Mouse (Mus musculus): ENCODE measurements around the gene Stradb. TPM values are rescaled to one million over a fixed set of nuclear protein-coding genes. Genes with fewer than 3 reads are reported as not detected.

Stradb gene
- polyA plus RNA-seq, 1 experiment from 2014 or later = 17.4 TPM

DNA sequence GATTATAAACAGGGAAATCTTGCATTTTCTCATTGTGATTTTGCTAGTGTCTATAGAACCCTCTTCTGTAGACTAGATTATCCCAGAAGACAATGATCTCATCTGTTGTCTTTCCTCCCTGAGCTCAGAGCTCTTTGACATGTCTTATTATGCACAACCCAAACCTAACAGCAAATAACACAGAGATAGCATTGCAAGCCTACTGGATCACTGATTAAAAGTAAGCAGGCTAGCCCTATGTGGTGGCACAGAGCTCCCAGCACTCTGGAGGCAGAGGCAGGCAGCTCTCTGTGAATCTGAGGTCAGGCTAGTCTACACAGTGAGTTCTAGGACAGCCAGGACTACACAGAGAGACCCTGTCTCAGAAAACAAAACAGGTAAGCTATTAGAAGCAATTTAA lies 10.5 kb upstream of the Stradb start:
- Histone ChIP-seq H3K27me3 (ENCODE audit: control insufficient read depth, insufficient read depth, low read length) (no peaks in the 10 kb centered on the region), H3K27ac (replicated peaks) (no peak overlapping the region), H3K9me3 (ENCODE audit: control insufficient read depth, low read length) (no peaks in the 10 kb centered on the region), H3K9ac (ENCODE audit: low read length) (no peak overlapping the region), H3K4me3 (ENCODE audit: low read depth, low read length) (no peak overlapping the region), H3K4me2 (replicated peaks; ENCODE audit: low read depth) (no peak overlapping the region), H3K4me1 (replicated peaks; ENCODE audit: control insufficient read depth, insufficient read depth) (no peaks in the 10 kb centered on the region), H3K36me3 (ENCODE audit: control insufficient read depth, insufficient read depth, low read length) (no peaks in the 10 kb centered on the region)
- TF ChIP-seq EP300 (optimal IDR thresholded peaks at IDR 0.05) (no peak), CTCF (IDR thresholded peaks at IDR 0.05; ENCODE audit: low read depth) (no peak)
- DNase-seq (ENCODE audit: low spot score) (no peak), ATAC-seq (ENCODE audit: low FRiP score, low TSS enrichment) (no peak)

DNA sequence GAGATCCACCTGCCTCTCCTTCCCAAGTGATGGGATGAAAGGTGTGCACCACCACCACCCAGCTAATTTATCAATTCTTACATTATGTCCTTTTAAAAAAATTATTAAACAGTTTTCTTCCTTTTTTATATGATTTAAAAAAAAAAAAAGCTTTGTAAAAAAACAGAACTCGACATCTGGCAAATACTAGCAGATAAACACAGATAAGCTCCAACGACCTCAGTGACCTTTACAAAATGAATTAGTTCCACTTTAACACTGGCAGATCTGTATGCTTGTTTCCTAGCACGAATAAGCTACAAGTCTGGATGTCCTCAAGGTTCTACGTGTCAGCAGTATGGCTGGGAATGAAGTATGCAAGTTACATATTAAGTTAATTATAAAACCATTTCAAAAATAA lies 5.8 kb upstream of the Stradb start:
- Histone ChIP-seq H3K4me3 (ENCODE audit: low read depth, low read length) (no peak overlapping the region), H3K9me3 (ENCODE audit: control insufficient read depth, low read length) (no peaks in the 10 kb centered on the region), H3K27ac (replicated peaks) (no peak overlapping the region), H3K4me1 (replicated peaks; ENCODE audit: control insufficient read depth, insufficient read depth) (no peaks in the 10 kb centered on the region), H3K4me2 (replicated peaks; ENCODE audit: low read depth) (no peak overlapping the region), H3K36me3 (ENCODE audit: control insufficient read depth, insufficient read depth, low read length) (no peaks in the 10 kb centered on the region), H3K27me3 (ENCODE audit: control insufficient read depth, insufficient read depth, low read length) (no peaks in the 10 kb centered on the region), H3K9ac (ENCODE audit: low read length) (no peak overlapping the region)
- ATAC-seq (ENCODE audit: low FRiP score, low TSS enrichment) (no peak), DNase-seq (ENCODE audit: low spot score) (no peak)
- WGBS = 30% methylated on average over 4 of the region's 4 CpGs
- TF ChIP-seq EP300 (optimal IDR thresholded peaks at IDR 0.05) (no peak), CTCF (IDR thresholded peaks at IDR 0.05; ENCODE audit: low read depth) (no peak)

GRCm38 (mm10) chr1:58970054-58970453 lies 3.3 kb upstream of the Stradb start:
- Histone ChIP-seq H3K36me3 (ENCODE audit: control insufficient read depth, insufficient read depth, low read length) (no peaks in the 10 kb centered on the region), H3K9me3 (ENCODE audit: control insufficient read depth, low read length) (no peaks in the 10 kb centered on the region), H3K4me2 (replicated peaks; ENCODE audit: low read depth) (no peak overlapping the region), H3K27ac (replicated peaks) (no peak overlapping the region), H3K27me3 (ENCODE audit: control insufficient read depth, insufficient read depth, low read length) (no peaks in the 10 kb centered on the region), H3K9ac (ENCODE audit: low read length) (no peak overlapping the region), H3K4me1 (replicated peaks; ENCODE audit: control insufficient read depth, insufficient read depth) (no peaks in the 10 kb centered on the region), H3K4me3 (ENCODE audit: low read depth, low read length) (no peak overlapping the region)
- TF ChIP-seq CTCF (IDR thresholded peaks at IDR 0.05; ENCODE audit: low read depth) (no peak), EP300 (optimal IDR thresholded peaks at IDR 0.05) (no peak)
- WGBS = 61% methylated on average over 5 of the region's 5 CpGs
- ATAC-seq (ENCODE audit: low FRiP score, low TSS enrichment) (no peak), DNase-seq (ENCODE audit: low spot score) (peak; percentile 34)

DNA sequence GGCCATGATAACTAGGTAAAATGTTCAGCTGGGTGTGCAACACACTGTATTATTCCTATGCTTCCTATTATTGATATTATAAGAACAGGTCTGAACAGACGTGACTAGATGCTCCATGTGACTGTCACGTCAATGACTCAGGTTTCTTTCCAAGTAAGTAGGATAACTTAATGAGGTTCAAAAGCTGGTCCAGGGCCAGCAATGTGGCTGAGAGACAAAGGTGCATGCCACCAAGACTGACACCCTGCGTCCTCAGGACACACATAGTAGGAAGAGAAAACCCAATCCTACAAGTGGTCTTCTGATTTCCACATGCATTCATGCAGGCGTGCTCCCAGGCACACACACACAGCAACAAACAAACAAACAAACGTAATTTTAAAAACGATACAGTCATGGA lies 2.2 kb upstream of the Stradb start:
- Histone ChIP-seq H3K4me1 (replicated peaks; ENCODE audit: control insufficient read depth, insufficient read depth) (no peaks in the 10 kb centered on the region), H3K4me3 (ENCODE audit: low read depth, low read length) (no peak overlapping the region), H3K9ac (ENCODE audit: low read length) (no peak overlapping the region), H3K27me3 (ENCODE audit: control insufficient read depth, insufficient read depth, low read length) (no peaks in the 10 kb centered on the region), H3K36me3 (ENCODE audit: control insufficient read depth, insufficient read depth, low read length) (no peaks in the 10 kb centered on the region), H3K4me2 (replicated peaks; ENCODE audit: low read depth) (no peak overlapping the region), H3K9me3 (ENCODE audit: control insufficient read depth, low read length) (no peaks in the 10 kb centered on the region), H3K27ac (replicated peaks) (no peak overlapping the region)
- ATAC-seq (ENCODE audit: low FRiP score, low TSS enrichment) (no peak), DNase-seq (ENCODE audit: low spot score) (no peak)
- 83% methylated on average over 6 of the region's 6 CpGs for WGBS
- TF ChIP-seq EP300 (optimal IDR thresholded peaks at IDR 0.05) = no peak
- no peak for TF ChIP-seq CTCF (IDR thresholded peaks at IDR 0.05; ENCODE audit: low read depth)

GRCm38 (mm10) chr1:58972851-58973365 lies 414 bp upstream of the Stradb start:
- Histone ChIP-seq H3K4me1 (replicated peaks; ENCODE audit: control insufficient read depth, insufficient read depth) (no peaks in the 10 kb centered on the region), H3K9me3 (ENCODE audit: control insufficient read depth, low read length) (no peaks in the 10 kb centered on the region), H3K9ac (ENCODE audit: low read length) (peak overlapping the region; percentile 91), H3K4me3 (ENCODE audit: low read depth, low read length) (peak overlapping the region; percentile 88), H3K27ac (replicated peaks) (peak overlapping the region; percentile 92), H3K36me3 (ENCODE audit: control insufficient read depth, insufficient read depth, low read length) (no peaks in the 10 kb centered on the region), H3K4me2 (replicated peaks; ENCODE audit: low read depth) (peak overlapping the region; percentile 90), H3K27me3 (ENCODE audit: control insufficient read depth, insufficient read depth, low read length) (no peaks in the 10 kb centered on the region)
- WGBS = under 1% methylated on average over 28 of the region's 28 CpGs
- ATAC-seq (ENCODE audit: low FRiP score, low TSS enrichment) (peak; percentile 23; the same call in 1 of the 2 replicates), DNase-seq (ENCODE audit: low spot score) (no peak)
- no peak for TF ChIP-seq CTCF (IDR thresholded peaks at IDR 0.05; ENCODE audit: low read depth)
- TF ChIP-seq EP300 (optimal IDR thresholded peaks at IDR 0.05) = no peak

DNA sequence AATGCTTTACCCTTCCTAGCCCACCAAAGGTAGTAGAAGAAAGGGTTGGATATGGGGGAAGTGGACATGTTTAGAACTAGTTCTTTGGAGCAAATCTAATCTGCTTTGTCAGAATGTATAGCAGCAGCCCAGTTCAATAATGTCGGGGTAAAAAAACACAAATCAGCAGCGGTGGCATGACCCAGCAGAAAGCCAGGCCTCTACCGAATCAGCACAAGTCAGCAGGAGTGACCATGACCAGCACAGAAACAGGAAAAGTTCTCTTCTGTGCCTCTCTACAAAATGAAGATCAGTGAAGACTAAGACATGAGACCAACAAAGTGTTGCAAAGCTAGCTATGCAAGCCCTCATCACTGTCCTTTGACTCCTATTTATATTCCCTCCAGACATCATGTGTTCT lies 9.0 kb downstream of the Stradb start:
- H3K4me3 ChIP-seq (ENCODE audit: low read depth, low read length) = no peak overlapping the region

More for the DNA sequence above, 9.0 kb downstream of the Stradb start:
- Histone ChIP-seq H3K27ac (replicated peaks) (no peak overlapping the region), H3K9me3 (ENCODE audit: control insufficient read depth, low read length) (no peaks in the 10 kb centered on the region), H3K27me3 (ENCODE audit: control insufficient read depth, insufficient read depth, low read length) (no peaks in the 10 kb centered on the region), H3K4me2 (replicated peaks; ENCODE audit: low read depth) (no peak overlapping the region), H3K36me3 (ENCODE audit: control insufficient read depth, insufficient read depth, low read length) (no peaks in the 10 kb centered on the region), H3K9ac (ENCODE audit: low read length) (no peak overlapping the region), H3K4me1 (replicated peaks; ENCODE audit: control insufficient read depth, insufficient read depth) (no peaks in the 10 kb centered on the region)
- TF ChIP-seq EP300 (optimal IDR thresholded peaks at IDR 0.05) = no peak
- TF ChIP-seq CTCF (IDR thresholded peaks at IDR 0.05; ENCODE audit: low read depth) = no peak
- 92% methylated on average over 3 of the region's 3 CpGs for WGBS
- DNase-seq (ENCODE audit: low spot score) (no peak), ATAC-seq (ENCODE audit: low FRiP score, low TSS enrichment) (no peak)

All from stomach, postnatal 0 days (tissue).